Mouse (Mus musculus): ENCODE measurements around the gene Gss. TPM values are rescaled to one million over a fixed set of nuclear protein-coding genes. Genes with fewer than 3 reads are reported as not detected.
"Not testable (repeated sequence)": the region's sequence is repeated elsewhere in the genome, so short reads cannot be mapped to it uniquely, and the experiment has no call there.

Gene Gss
- polyA plus RNA-seq, 1 experiment from 2014 or later: 32.2 TPM

GRCm38 (mm10) chr2:155538463-155539057, 54.0 kb downstream of the Gss start:
- WGBS: 84% methylated on average over 19 of the region's 19 CpGs
- not testable (repeated sequence) for H3K27me3 ChIP-seq; H3K36me3 ChIP-seq; H3K4me1 ChIP-seq; H3K9me3 ChIP-seq; H3K9ac ChIP-seq; H3K27ac ChIP-seq; H3K4me3 ChIP-seq; ATAC-seq (ENCODE audit: insufficient number of reproducible peaks, insufficient read depth, low FRiP score, low TSS enrichment, low read depth); H3K4me2 ChIP-seq

DNA sequence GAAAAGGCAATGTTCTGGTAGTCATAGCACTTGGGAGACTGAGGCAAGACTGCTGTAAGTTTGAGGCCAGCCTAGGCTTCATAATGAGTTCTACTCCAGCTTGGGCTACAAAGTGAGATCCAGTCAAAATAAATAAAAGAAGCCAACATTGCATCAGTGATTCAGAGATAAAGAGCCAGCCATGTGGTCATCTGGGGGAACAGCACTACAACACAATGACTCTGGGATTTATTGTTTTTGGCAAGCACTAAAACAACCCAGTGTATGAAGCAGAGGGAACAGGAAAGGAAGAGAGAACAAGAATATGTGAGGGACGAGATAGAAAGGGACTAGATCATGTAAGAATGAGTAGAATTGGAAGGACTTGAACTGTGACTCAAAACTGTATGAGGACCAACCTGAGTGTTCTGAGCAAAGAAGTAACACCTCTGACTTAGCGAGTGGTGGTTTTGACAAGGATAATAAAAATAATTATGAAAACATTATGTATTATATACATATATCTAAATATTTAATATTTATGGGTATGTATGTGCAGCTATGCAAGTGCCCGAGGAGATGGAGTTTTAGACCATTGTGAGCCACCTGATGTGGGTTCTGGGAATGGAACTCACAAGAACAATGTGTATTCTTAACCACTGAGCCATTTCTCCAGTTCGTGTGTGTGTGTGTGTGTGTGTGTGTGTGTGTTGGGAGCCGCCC, 54.7 kb downstream of the Gss start:
- no peaks in the 10 kb centered on the region for H3K36me3 ChIP-seq
- no peak overlapping the region for H3K4me3 ChIP-seq
- H3K27me3 ChIP-seq: no peaks in the 10 kb centered on the region
- ATAC-seq (ENCODE audit: insufficient number of reproducible peaks, insufficient read depth, low FRiP score, low TSS enrichment, low read depth): no peak
- H3K9me3 ChIP-seq: no peaks in the 10 kb centered on the region
- H3K4me1 ChIP-seq: no peaks in the 10 kb centered on the region
- 84% methylated on average over 5 of the region's 5 CpGs for WGBS
- no peak overlapping the region for H3K4me2 ChIP-seq
- no peak overlapping the region for H3K27ac ChIP-seq
- no peak overlapping the region for H3K9ac ChIP-seq

DNA sequence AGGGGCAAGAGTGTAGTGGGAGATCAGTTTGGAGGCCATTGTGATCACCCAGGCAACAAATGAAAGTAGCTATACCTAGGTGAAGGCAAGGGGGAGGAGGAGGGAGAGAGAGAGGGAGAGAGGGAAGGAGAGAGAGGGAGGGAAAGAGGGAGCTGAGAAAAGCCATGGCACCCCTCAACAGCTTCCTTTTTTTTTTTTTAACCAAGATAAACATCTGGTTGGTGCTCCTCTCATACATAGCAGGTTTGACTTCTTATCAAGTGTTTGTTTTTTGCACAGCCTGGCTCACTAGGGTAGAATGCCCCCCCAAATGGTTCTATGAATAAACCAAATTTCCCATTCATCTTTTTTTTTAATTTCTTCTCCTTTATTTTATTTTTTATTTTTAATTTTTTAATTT, 56.3 kb downstream of the Gss start:
- ATAC-seq (ENCODE audit: insufficient number of reproducible peaks, insufficient read depth, low FRiP score, low TSS enrichment, low read depth): no peak
- H3K27ac ChIP-seq: no peak overlapping the region
- H3K27me3 ChIP-seq: no peaks in the 10 kb centered on the region
- no peaks in the 10 kb centered on the region for H3K36me3 ChIP-seq
- no peaks in the 10 kb centered on the region for H3K4me1 ChIP-seq
- no peak overlapping the region for H3K9ac ChIP-seq
- no peaks in the 10 kb centered on the region for H3K9me3 ChIP-seq
- H3K4me2 ChIP-seq: no peak overlapping the region
- no peak overlapping the region for H3K4me3 ChIP-seq

DNA sequence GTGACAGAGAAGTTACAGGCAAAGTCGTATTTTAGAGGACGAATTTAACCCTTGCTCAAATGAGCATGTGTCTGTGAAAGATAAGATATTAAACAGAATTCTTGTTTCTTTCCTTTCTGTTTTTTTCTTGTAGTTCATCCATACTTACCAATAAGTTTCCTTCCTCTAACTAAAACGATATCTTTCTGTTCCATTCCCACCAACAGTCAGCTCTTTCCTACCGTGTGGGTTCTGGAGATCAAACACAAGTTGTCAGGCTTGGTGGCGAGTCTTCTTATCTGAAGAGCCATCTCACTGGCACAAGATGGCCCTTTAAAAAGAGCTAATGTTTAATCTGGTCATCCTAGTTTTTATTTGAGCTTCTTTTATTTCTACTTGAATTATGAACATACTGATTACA, 65.2 kb downstream of the Gss start:
- ATAC-seq (ENCODE audit: insufficient number of reproducible peaks, insufficient read depth, low FRiP score, low TSS enrichment, low read depth): no peak
- H3K27me3 ChIP-seq: no peaks in the 10 kb centered on the region
- no peak overlapping the region for H3K27ac ChIP-seq
- H3K4me3 ChIP-seq: no peak overlapping the region
- H3K4me2 ChIP-seq: no peak overlapping the region
- no peaks in the 10 kb centered on the region for H3K36me3 ChIP-seq
- no peak overlapping the region for H3K9ac ChIP-seq
- 76% methylated on average over 5 of the region's 5 CpGs for WGBS
- H3K9me3 ChIP-seq: no peaks in the 10 kb centered on the region
- no peaks in the 10 kb centered on the region for H3K4me1 ChIP-seq

DNA sequence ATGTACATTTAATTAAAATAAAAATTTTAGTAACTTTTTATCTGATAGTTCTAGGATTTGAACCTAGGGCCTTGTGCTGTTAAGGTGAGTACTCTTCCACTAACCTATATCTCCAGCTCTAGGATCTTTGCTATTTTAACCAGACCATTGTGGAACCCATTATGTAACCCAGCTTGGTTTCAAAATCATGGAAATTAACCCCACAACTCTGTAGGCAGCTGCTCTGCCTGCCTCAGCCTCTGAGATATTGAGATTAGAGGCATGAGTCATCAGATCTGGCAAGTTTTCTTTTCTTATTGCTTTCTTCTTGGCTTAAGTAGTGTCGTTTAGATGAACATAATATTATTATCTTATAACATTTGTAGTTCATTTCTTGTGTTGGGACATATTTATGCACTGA, 68.2 kb downstream of the Gss start:
- ATAC-seq (ENCODE audit: insufficient number of reproducible peaks, insufficient read depth, low FRiP score, low TSS enrichment, low read depth): no peak

GRCm38 (mm10) chr2:155523706-155524105, 68.9 kb downstream of the Gss start:
- H3K4me2 ChIP-seq: no peak overlapping the region
- H3K27ac ChIP-seq: no peak overlapping the region
- no peaks in the 10 kb centered on the region for H3K9me3 ChIP-seq
- 57% methylated on average over 5 of the region's 5 CpGs for WGBS
- peaks cover 3% of the 10 kb centered on the region for H3K4me1 ChIP-seq
- H3K9ac ChIP-seq: no peak overlapping the region
- no peaks in the 10 kb centered on the region for H3K36me3 ChIP-seq
- ATAC-seq (ENCODE audit: insufficient number of reproducible peaks, insufficient read depth, low FRiP score, low TSS enrichment, low read depth): no peak
- H3K4me3 ChIP-seq: no peak overlapping the region
- H3K27me3 ChIP-seq: no peaks in the 10 kb centered on the region

More for the DNA sequence above, 68.2 kb downstream of the Gss start:
- WGBS: 63% methylated on average over 1 of the region's 1 CpGs
- Histone ChIP-seq H3K27ac (no peak overlapping the region), H3K4me2 (no peak overlapping the region), H3K4me1 (no peaks in the 10 kb centered on the region), H3K9me3 (no peaks in the 10 kb centered on the region), H3K4me3 (no peak overlapping the region), H3K27me3 (no peaks in the 10 kb centered on the region), H3K36me3 (no peaks in the 10 kb centered on the region), H3K9ac (no peak overlapping the region)

GRCm38 (mm10) chr2:155518531-155519270, 73.9 kb downstream of the Gss start:
- Histone ChIP-seq H3K4me3 (peak overlapping the region; percentile 70), H3K27me3 (peaks cover 19% of the 10 kb centered on the region), H3K36me3 (no peaks in the 10 kb centered on the region), H3K9me3 (no peaks in the 10 kb centered on the region), H3K9ac (peak overlapping the region; percentile 77), H3K4me1 (peaks cover 18% of the 10 kb centered on the region), H3K27ac (peak overlapping the region; percentile 48; the same call in 1 of the 2 replicates), H3K4me2 (peak overlapping the region; percentile 84)
- ATAC-seq (ENCODE audit: insufficient number of reproducible peaks, insufficient read depth, low FRiP score, low TSS enrichment, low read depth): no peak
- WGBS: 22% methylated on average over 18 of the region's 18 CpGs

GRCm38 (mm10) chr2:155517455-155518423, 74.9 kb downstream of the Gss start, which contains the start of the genes Acss2 and Ggt7:
Gene Acss2, plus strand, starts transcription at chr2:155517948.
Gene Ggt7, minus strand, starts transcription at chr2:155518237.
- H3K4me2 ChIP-seq: peak within 1 kb of the TSS; percentile 84
- WGBS: 3% methylated on average over 70 of the region's 70 CpGs

GRCm38 (mm10) chr2:155515941-155516340, 76.7 kb downstream of the Gss start:
- Histone ChIP-seq H3K4me2 (no peak overlapping the region), H3K9me3 (no peaks in the 10 kb centered on the region), H3K27me3 (peaks cover 25% of the 10 kb centered on the region), H3K36me3 (no peaks in the 10 kb centered on the region), H3K4me1 (peaks cover 20% of the 10 kb centered on the region), H3K27ac (no peak overlapping the region), H3K9ac (no peak overlapping the region), H3K4me3 (no peak overlapping the region)
- 4% methylated on average over 1 of the region's 1 CpGs for WGBS
- no peak for ATAC-seq (ENCODE audit: insufficient number of reproducible peaks, insufficient read depth, low FRiP score, low TSS enrichment, low read depth)

More at GRCm38 (mm10) chr2:155517455-155518423, 74.9 kb downstream of the Gss start, which contains the start of the genes Acss2 and Ggt7:
- Histone ChIP-seq H3K27me3 (peaks cover 25% of the 10 kb centered on the region), H3K4me3 (peak within 1 kb of the TSS; percentile 70), H3K9ac (peak within 1 kb of the TSS; percentile 77), H3K4me1 (peaks cover 20% of the 10 kb centered on the region), H3K36me3 (no peaks in the 10 kb centered on the region), H3K9me3 (no peaks in the 10 kb centered on the region), H3K27ac (peak within 1 kb of the TSS; percentile 48; the same call in 1 of the 2 replicates)
- peak; percentile 98 for ATAC-seq (ENCODE audit: insufficient number of reproducible peaks, insufficient read depth, low FRiP score, low TSS enrichment, low read depth)

GRCm38 (mm10) chr2:155514666-155515065, 77.9 kb downstream of the Gss start:
- ATAC-seq (ENCODE audit: insufficient number of reproducible peaks, insufficient read depth, low FRiP score, low TSS enrichment, low read depth): no peak
- 2% methylated on average over 23 of the region's 23 CpGs for WGBS
- Histone ChIP-seq H3K4me1 (peaks cover 20% of the 10 kb centered on the region), H3K9ac (peak overlapping the region; percentile 70), H3K27ac (no peak overlapping the region), H3K9me3 (no peaks in the 10 kb centered on the region), H3K36me3 (no peaks in the 10 kb centered on the region), H3K27me3 (peaks cover 25% of the 10 kb centered on the region), H3K4me3 (peak overlapping the region; percentile 54), H3K4me2 (peak overlapping the region; percentile 81)

DNA sequence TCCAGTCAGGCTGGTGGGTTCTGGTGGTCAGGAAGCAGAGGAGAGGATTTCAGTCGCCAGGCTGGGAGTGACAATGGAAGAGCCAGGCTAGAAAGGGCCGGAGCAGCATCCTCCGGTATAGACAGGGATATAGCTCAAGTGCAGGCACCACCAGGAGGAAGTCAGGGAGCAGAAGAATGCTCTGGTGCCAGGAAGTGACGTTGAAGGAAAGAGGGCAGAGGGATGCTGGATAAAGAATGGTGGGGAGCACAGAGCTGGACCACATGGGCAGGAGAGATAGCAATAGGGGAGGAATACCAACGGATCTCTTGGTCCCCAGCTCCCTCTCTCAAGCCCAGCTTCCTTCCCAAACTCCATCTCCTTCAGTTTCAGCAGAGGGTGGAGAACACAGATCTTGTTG, 79.1 kb downstream of the Gss start:
- Histone ChIP-seq H3K9ac (no peak overlapping the region), H3K36me3 (no peaks in the 10 kb centered on the region), H3K27me3 (peaks cover 25% of the 10 kb centered on the region), H3K4me1 (peaks cover 15% of the 10 kb centered on the region), H3K4me3 (peak overlapping the region; percentile 54; the same call in 1 of the 2 replicates), H3K4me2 (peak overlapping the region; percentile 81), H3K27ac (no peak overlapping the region), H3K9me3 (no peaks in the 10 kb centered on the region)
- WGBS: 63% methylated on average over 5 of the region's 5 CpGs
- no peak for ATAC-seq (ENCODE audit: insufficient number of reproducible peaks, insufficient read depth, low FRiP score, low TSS enrichment, low read depth)
